Mouse (Mus musculus) CH12.LX (cell line): Measurements from ENCODE around the gene Rpusd3.

Source experiments
- CHD2 ChIP-seq: IDR thresholded peaks from 2 replicates; pipeline ENCODE4 v1.6.1; 2011; ENCODE audit warnings: low read length, improper control_type of control experiment
- CTCF ChIP-seq, 2 experiments: IDR thresholded peaks in 1 of 2; conservative IDR thresholded peaks in 1 of 2; 2 replicates each; pipeline ENCODE4 v1.5.1; 2011 to 2012; ENCODE audit warnings: low read depth in 2 of 2, low read length in 2 of 2, improper control_type of control experiment in 1 of 2, inconsistent platforms in 1 of 2, mild to moderate bottlenecking in 1 of 2, moderate library complexity in 1 of 2
- ELF1 ChIP-seq: IDR thresholded peaks from 2 replicates; pipeline ENCODE4 v1.6.1; 2014; ENCODE audit warnings: low read depth, mild to moderate bottlenecking, inconsistent platforms, low read length, improper control_type of control experiment
- EP300 ChIP-seq: IDR thresholded peaks from 2 replicates; pipeline ENCODE4 v1.6.1; 2011; ENCODE audit warnings: low read length, improper control_type of control experiment
- ETS1 ChIP-seq: conservative IDR thresholded peaks from 2 replicates; pipeline ENCODE4 v1.6.1; 2012; ENCODE audit warnings: low read depth, mild to moderate bottlenecking, inconsistent platforms, low read length, improper control_type of control experiment, moderate library complexity
- KAT2A ChIP-seq: IDR thresholded peaks from 2 replicates; pipeline ENCODE4 v1.6.1; 2012; ENCODE audit warnings: low read length, improper control_type of control experiment, inconsistent platforms; ENCODE audit not compliant: insufficient replicate concordance
- MAX ChIP-seq: IDR thresholded peaks from 2 replicates; pipeline ENCODE4 v1.6.1; 2011; ENCODE audit warnings: low read length, improper control_type of control experiment
- MEF2A ChIP-seq: IDR thresholded peaks from 2 replicates; pipeline ENCODE4 v1.6.1; 2014; ENCODE audit warnings: low read depth, mild to moderate bottlenecking, inconsistent platforms, low read length, improper control_type of control experiment, borderline replicate concordance
- MYC ChIP-seq: IDR thresholded peaks from 2 replicates; pipeline ENCODE4 v1.6.1; 2011; ENCODE audit warnings: low read depth, mild to moderate bottlenecking, improper control_type of control experiment, low read length
- NRF1 ChIP-seq: IDR thresholded peaks from 2 replicates; pipeline ENCODE4 v1.6.1; 2014; ENCODE audit warnings: low read depth, mild to moderate bottlenecking, inconsistent platforms, low read length, improper control_type of control experiment, moderate library complexity
- PAX5 ChIP-seq: IDR thresholded peaks from 2 replicates; pipeline ENCODE4 v1.6.1; 2012; ENCODE audit warnings: low read length, inconsistent platforms, mixed read lengths
- USF1 ChIP-seq: IDR thresholded peaks from 2 replicates; pipeline ENCODE4 v1.6.1; 2014; ENCODE audit warnings: low read depth, mild to moderate bottlenecking, inconsistent platforms, low read length, improper control_type of control experiment

DNA sequence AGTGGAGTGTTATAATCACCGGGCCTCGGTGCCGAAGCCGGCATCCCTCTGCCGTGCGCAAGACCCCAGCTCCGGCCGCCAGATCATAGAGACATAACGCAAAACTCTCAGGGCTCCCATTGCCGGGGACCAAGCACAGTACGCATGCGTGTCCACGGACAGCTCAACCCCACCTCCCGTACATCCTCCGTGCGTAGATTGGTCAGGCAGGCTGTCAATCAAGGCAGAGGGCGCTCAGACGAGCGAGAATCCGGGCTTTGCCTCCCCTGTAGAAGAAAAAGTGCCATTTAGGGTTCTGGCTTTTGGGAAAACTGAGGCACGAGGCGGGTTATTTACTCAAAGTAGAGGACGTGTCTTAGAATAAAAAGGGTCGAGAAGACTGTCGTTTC is at the start of gene Rpusd3:
- no peak for TF ChIP-seq CTCF (conservative IDR thresholded peaks at IDR 0.05 in 1 of 2, IDR thresholded peaks at IDR 0.05 in 1 of 2; ENCODE audit: low read depth in 2 of 2, low read length in 2 of 2)
- no peak for TF ChIP-seq USF1
- TF ChIP-seq NRF1 = peak; percentile 98
- 0 out of 2 replicates have a peak, but pooled peaks have one; percentile 9 for TF ChIP-seq MAX
- TF ChIP-seq CHD2 = peak; percentile 80
- TF ChIP-seq ELF1 = peak; percentile 46; the same call in 1 of the 2 replicates
- no peak for TF ChIP-seq ETS1
- no peak for TF ChIP-seq EP300
- no peak for TF ChIP-seq MEF2A
- no peak for TF ChIP-seq KAT2A
- no peak for TF ChIP-seq PAX5
- TF ChIP-seq MYC = peak; percentile 19; the same call in 1 of the 2 replicates
